Mouse (Mus musculus): ENCODE measurements around the gene Klhl24.
"Not testable (repeated sequence)": the region's sequence is repeated elsewhere in the genome, so short reads cannot be mapped to it uniquely, and the experiment has no call there.

Klhl24 gene

GRCm38 (mm10) chr16:20097069-20097710, at the start of gene Klhl24:
Gene Klhl24, plus strand, starts transcription at chr16:20097542.
- peak; percentile 97 to 98 for DNase-seq

GRCm38 (mm10) chr16:20052655-20053054, 44.7 kb upstream of the Klhl24 start:
- no peak for DNase-seq

- no peak for DNase-seq
These were observed 24.6 kb upstream of the Klhl24 start for GRCm38 (mm10) chr16:20072770-20073169.

GRCm38 (mm10) chr16:20076675-20077074, 20.7 kb upstream of the Klhl24 start:
- DNase-seq, result no peak

GRCm38 (mm10) chr16:20080271-20080670, 17.1 kb upstream of the Klhl24 start:
- DNase-seq, result no peak

GRCm38 (mm10) chr16:20084623-20085022, 12.7 kb upstream of the Klhl24 start:
- DNase-seq, result no peak

- no peak for DNase-seq
These were observed 12.0 kb upstream of the Klhl24 start for GRCm38 (mm10) chr16:20085250-20085905.

- no peak for DNase-seq
These were observed 10.4 kb upstream of the Klhl24 start for GRCm38 (mm10) chr16:20086976-20087375.

- no peak for DNase-seq
These were observed 7.7 kb upstream of the Klhl24 start for GRCm38 (mm10) chr16:20089636-20090035.

- DNase-seq, result no peak
These were observed 6.3 kb upstream of the Klhl24 start for GRCm38 (mm10) chr16:20090921-20091575.

- DNase-seq, result no peak
These were observed 1.4 kb upstream of the Klhl24 start for GRCm38 (mm10) chr16:20095966-20096365.

GRCm38 (mm10) chr16:20097711-20098374, 501 bp downstream of the Klhl24 start:
- DNase-seq, result peak; percentile 97 to 98

GRCm38 (mm10) chr16:20098375-20098727, 1.0 kb downstream of the Klhl24 start:
- no peak for DNase-seq

- DNase-seq, result peak; percentile 24 to 26
These were observed 1.7 kb downstream of the Klhl24 start for GRCm38 (mm10) chr16:20098866-20099629.

- DNase-seq, result peak in 1 of 2 experiments; percentile 19
These were observed 9.7 kb downstream of the Klhl24 start for GRCm38 (mm10) chr16:20106996-20107395.

GRCm38 (mm10) chr16:20108961-20109360, 11.6 kb downstream of the Klhl24 start:
- DNase-seq, result no peak

GRCm38 (mm10) chr16:20112649-20113048, 15.3 kb downstream of the Klhl24 start:
- DNase-seq, result no peak

- DNase-seq, result no peak
These were observed 18.7 kb downstream of the Klhl24 start for GRCm38 (mm10) chr16:20116069-20116468.

GRCm38 (mm10) chr16:20126319-20126883, 29.1 kb downstream of the Klhl24 start:
- not testable (repeated sequence) for DNase-seq

- DNase-seq, result no peak
These were observed 33.1 kb downstream of the Klhl24 start for GRCm38 (mm10) chr16:20130397-20130796.

- peak; percentile 80 to 81 for DNase-seq
These were observed 43.6 kb downstream of the Klhl24 start, which contains the start of gene Yeats2 for GRCm38 (mm10) chr16:20140772-20141531. Gene Yeats2, plus strand, starts transcription at chr16:20141063.

Data from lung, adult 18-20 months (tissue).